Mouse (Mus musculus) frontal cortex, postnatal 14 days (tissue): ENCODE data around the gene Ssmem1.

Source experiments
- DNase-seq, 2 experiments: peaks; one replicate each; pipeline ENCODE4 v3.0.0; 2022; ENCODE audit warnings: low spot score in 2 of 2

Ssmem1 gene

DNA sequence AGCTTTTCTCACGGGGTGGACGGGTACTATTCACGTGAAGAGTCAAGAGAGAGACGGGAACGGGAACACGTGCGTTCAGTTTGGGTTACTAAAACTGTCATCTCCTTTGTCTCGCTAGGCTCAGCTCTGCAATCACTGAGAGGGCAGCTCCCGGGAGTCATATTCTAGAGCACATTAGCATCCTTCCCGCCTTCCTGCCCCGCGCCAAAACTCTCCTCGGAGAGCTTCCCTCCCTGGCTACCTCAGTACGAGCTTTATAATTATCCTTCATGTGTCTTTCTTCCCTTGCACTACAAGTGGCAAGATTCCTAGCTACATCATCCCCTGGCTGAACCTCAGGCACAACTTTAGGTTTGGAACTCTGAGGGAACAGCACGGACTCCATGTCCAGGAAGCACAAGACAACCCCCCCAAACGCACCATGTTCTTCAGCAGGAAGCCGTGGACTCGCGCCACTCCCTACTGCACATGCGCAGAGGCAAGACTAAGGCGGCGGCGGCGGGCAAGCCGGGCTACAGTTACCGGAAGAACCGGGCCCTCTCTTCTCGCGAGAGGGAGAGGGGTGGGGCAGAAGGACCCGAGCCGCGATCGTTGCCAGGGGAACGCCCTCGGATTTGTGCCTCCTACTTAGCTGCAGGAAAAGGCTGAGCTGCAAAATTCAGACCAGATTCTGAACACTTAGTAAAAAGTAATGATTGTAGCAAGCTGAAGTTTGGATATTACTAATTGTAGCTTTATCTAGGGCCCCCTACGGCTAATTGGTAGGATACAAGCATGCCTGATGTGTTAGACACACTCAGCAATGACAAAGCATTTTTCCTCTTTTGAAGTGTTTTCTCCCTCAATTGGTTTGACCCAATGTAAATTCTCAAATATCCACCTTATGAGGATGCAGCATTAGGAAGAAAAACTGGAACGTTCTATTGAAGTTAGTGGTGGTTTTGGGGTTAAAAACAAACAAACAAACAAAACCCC lies at the start of gene Ssmem1, which contains the start of gene Tmem209:
Gene Ssmem1 (plus strand): TSS at position 585 of the 975 bp plus-strand sequence.
Gene Tmem209 (minus strand): TSS at position 519 of the 975 bp plus-strand sequence.
- DNase-seq: peak; percentile 97 to 98

DNA sequence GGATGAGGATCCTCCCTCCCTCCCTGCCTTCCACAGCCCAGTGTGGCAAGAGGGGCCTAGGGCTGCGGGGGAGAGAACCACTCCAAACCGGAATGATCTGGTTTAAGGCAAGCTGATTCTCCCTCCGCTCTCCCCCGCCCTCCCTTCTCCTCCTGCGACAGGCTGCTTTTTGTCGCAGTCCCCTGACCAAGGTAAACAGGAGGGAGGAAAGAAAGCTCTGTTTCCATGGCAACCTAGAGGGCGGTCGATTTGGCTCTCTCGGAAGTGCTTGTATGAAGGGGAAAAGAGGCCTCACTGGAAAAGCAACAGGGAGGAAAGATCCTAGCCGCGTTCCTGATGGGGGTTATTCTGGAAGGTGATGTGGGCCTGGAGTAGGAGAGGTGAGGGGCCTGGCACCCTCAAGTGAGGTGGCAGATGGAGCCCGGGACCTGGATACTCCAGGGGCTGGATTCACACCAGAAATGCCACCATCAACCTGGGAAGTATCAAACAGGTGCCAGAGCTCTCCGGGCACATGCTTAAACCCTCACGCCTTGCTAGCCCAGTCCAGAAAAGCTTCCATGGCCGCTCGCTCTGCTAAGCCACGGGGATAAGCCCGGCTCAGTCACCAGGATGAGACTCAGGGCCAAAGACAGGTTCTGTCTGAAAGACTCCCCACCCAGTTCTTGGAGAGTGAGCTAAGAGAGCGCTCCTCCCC lies 48.8 kb upstream of the Ssmem1 start:
- DNase-seq: peak; percentile 77 to 88

DNA sequence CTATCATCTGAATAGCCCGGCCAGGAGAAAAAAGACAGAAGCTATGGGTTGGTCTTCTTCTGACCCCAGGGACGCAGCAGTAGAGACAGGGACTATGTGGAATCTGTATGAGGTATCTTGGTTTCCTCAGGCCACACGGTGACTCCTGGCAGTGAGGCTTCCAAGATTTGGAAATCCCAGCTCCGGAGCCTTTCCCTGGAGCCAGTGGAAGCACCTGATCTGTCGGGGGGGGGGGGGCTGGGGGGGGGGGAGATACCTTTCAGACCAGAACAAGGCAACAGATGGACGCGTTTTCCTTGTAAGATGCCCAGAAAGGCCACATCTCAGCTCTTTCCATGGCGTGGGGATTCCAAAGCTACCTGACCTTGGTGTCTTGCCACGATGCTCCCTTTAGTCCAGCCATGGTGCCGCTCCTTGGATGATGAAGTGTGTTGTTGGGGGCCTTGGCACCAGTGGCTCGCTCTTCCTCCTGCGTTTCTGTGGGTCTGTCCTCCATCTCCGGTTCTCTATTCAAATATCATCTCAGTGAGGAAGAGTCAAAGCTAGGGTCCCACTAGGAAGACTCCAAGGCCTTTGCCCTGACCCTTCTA lies 47.8 kb upstream of the Ssmem1 start:
- no peak for DNase-seq

DNA sequence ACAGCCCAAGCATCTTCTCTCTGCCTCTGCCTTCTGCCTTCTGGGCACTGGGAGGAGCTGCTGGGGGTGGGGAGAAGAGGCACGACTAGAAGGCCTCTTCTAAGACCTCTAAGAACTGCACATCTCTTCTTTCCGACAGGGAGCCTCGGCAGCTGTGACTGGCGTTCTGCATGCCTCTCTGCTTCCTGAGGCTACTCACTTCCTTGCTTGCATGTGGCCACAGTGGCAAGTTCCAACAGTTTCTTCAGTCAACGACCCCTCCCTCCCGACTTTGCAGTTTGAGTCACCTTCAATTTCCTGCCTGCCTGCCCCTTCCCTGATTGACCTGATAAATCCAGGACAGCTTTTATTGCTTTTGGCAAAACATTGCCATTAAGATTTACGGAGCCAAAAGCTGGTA lies 46.8 kb upstream of the Ssmem1 start:
- no peak for DNase-seq

DNA sequence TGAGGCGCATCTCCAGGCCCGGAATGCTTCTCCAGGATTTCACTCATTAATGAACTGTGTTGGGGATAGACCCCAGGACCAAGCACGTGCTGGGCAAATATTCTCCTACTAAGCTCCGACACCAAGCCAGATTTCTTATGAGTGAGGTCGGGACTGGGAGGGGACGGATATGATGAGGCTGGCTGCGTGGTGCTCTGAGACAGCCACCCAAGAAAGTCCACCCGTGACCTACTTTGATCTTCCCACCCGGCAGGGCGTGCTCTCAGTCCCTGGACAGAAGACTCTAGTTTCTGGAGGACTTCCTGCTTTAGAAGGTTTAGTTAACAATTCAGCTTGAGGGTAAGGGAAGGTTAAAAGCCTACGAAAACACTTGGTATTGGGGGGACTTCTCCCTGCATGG lies 44.1 kb upstream of the Ssmem1 start:
- DNase-seq: no peak

DNA sequence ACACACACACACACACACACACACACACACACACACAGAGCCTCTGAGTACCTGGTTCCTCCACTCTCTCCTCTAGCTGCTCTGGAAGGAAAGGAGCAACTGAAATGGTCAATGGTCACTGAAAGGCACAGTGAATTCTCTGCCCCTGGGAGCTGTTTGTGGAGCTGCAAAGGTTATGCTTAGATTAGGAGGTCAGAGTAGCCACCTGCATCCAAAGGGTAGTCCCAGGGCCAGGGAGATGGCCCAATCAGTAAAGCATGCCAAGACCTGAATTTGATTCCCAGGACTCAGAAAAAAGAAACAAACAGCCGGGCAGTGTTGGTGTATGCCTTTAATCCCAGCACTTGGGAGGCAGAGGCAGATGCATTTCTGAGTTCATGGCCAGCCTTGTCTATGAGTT lies 41.6 kb upstream of the Ssmem1 start:
- DNase-seq: no peak

DNA sequence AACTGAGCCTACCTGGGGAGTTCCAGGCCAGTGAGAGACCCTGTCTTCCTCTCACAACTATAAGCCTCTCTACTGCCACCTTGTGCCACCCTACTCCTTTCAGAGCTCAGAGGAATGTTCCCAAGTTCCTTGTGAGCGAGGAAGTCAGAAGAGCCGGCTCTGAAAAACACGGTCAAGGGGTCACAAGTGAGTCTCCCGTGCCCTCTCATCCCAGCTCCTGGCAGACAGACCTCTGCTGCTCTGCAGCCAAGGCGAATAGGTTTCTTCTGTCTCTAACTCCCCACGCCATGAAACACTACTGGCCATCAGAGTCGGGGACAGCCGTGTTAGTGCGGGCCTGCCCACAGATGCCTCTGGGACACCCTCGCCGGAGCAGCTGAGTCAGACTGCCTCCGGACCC lies 41.0 kb upstream of the Ssmem1 start:
- DNase-seq: no peak

DNA sequence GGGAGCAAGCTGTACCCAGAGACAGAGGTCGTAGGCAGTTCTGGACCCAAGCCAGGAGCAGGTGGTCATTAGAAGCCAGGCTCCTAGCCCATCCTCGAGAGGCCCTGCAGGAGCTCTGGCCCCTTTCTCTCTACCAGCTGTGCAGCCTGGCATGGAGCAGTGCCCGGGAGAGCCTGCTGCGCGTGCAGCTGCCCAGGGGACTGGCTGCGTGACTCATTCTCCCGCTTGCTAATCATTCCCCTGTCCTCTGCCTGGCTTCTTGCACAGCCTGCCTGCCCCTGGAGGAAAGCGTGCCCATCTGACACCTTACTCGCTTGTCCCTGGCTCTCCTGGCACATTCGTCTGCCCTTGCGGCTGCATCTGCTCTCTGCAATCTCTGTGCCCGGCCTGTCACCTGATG lies 40.3 kb upstream of the Ssmem1 start:
- DNase-seq: peak in 1 of 2 experiments; percentile 15

DNA sequence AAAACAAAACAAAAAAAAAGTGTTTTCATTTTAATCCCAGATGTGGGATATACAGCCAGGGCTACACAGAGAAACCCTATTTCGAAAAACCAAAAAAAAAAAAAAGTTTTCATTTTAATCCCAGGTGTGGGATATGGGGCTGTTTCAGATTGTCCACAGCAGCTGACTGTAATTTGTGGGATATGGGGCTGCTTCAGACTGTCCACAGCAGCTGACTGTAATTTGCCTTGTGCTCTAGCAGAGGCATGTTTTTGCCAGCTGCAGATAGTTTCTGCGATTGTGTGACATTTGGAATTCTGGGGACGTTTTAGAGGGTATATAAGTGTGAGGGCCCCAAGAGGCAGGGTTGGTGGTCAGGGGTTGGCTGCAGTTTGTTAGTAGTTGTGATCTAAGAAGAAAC lies 37.9 kb upstream of the Ssmem1 start:
- no peak for DNase-seq

DNA sequence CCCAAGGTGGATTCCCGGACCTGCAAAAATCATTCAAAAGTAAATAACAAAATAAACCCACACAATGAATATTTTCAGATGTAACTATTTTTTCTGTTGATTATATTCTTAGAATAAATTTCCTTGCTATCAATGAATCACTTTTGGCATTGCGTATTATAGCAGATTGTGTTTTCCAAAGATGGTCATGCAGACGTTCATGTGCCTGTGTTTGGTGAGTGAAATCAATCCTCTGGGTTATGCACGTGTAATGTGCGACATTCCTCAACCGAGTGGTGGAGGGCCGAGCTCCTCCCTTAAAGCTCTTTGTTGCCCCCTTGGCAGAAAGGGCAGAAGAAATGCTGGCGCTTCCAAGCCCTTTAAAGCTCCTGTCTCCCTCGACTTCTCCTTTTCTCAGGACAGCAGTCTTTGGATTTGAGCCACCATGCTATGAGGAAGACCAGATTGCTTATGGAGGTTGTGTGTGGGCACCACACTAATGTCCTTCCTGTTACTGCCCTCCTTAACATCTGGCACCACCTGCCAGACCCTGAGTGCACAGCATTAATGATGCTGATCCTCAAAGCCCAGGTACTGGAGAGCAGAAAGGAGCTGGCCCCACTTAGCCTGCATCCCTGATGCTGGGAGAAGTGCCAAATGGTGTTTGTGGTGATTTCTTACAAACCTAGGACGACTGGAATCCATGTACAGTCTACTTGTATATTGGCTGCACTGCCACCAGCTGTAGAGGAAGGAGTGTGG lies 33.5 kb upstream of the Ssmem1 start:
- DNase-seq: no peak

DNA sequence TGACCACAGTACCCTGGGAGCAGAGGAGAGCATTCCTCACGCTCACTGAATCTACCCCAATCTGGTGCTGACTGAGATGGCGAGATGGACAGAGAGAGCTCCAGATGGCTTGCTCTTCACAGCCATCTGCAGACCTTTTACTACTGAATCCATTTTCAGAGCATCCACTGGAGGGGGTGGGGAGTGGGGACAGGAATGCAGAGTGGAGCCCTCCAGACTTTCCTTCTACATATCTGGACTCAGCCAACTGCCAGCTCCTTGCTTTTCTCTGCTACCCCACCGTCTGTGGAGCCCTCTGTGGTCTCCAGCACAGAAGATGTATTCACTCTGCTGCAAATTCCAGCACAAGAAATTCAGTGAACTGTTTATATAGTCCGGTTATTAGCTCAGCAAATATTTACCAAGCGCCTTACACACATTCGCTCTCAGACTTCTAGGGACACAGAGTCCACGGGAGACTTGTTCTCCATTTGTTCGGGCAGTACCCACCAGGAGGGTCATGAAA lies 32.4 kb upstream of the Ssmem1 start:
- DNase-seq: no peak

DNA sequence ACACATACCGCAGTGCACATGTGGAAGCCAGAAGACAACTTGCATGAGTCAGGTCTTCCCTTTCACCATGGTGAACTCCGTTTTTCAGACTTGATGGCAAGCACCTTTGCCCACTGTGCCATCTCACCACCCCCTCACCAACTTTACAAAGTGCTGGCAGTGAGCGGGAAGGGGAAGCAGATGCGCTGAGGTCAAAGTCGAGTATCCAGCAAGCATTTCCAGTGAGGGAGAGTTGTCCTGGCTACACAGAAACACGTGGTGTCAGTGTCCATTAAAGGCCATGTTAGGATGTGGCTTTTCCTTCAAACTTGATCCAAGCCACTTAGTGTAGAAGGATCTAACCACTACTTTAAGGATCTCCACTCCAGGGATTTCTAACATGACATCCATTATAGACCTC lies 31.9 kb upstream of the Ssmem1 start:
- no peak for DNase-seq

DNA sequence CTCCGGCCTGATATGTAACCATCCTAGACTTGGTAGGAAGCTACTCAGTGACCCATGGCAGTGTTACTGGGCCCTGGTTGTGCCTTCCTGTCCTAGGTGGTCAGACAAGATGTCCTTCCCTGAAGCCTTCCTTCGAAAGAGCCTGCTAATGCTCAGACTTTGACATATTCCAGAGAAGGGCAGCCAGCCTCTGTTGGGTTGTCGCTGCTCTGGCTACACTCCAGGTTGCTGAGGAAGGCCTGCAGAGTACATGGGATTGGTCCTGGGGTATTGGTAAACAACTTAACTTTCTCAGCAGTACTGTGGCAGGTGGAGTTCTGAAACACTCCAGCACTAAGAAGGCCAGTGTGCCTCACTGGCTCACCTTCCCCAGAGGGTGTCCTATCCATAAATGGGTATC lies 30.2 kb upstream of the Ssmem1 start:
- DNase-seq: no peak

DNA sequence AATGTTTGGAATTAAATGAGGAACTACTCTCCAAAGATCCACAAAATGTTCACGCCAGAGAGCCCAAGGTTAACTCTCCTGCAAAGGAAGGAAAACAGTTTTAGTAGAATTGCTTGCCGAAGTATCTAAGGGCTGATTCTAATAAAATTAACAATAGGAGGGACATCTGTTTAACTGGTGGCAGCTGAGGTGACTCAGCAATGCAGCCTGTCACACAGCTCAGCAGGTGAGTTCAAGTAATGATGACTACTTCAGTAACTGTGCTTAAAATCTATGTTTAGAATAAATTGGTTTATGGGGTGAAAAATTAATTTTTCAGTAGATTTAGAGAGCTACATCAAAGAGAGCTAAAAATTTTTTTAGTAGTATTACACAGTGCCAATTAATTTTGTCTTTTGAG lies 26.7 kb upstream of the Ssmem1 start:
- no peak for DNase-seq

DNA sequence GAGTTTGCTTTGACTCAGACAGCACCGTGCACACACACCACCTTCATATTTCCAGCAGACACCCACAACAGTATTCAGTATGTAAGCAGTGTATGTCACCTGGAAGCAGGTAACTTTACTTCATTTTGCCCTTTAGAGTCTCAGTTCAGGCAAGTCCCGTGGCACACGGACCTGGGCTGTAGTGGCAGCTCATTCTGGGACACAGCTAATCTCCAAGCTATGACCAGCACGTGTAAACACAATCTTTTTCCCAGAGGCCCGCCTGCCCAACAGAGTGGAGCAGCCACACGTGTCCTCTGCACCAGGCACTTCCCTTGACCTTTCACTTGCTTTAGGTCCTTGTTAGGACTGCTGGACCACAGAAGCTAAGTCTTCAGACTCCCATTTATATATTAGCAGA lies 23.1 kb upstream of the Ssmem1 start:
- DNase-seq: no peak

DNA sequence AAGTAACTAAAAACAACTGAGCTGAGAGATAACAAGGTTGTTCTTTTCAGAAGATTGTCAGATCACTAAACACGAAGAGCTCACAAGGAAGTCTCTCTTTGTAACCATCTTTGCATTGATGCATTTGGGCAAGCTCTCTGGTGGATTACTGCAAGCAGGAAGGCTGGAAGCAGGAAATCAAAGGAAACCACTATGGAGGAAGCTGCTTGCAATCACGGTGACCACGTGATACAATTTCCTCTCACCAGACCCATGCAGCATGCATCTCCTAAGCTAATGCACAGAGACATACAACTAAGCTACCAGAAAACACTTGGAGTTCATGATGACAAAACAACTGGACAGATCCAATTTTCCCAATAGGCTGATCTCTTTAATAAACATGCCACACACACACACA lies 10.6 kb upstream of the Ssmem1 start:
- DNase-seq: no peak

DNA sequence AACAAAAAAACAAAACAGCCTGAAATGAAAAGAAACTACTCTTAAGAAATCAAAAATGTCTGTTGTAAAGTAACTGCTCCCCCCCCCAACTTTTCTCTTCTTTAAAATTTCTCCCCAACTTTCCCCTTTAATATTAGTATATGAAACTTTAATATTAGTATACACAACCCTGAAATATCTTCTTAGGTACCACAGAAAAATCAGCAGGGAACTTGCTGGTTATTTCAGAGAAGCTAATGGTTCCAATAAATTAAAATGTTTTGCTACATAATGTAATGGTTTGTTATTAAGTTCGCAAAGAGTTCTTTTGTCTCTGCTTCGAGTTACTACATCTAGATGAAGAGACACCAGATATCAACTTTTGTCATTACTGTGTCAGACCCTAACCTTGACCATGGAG lies 825 bp upstream of the Ssmem1 start:
- DNase-seq: no peak

DNA sequence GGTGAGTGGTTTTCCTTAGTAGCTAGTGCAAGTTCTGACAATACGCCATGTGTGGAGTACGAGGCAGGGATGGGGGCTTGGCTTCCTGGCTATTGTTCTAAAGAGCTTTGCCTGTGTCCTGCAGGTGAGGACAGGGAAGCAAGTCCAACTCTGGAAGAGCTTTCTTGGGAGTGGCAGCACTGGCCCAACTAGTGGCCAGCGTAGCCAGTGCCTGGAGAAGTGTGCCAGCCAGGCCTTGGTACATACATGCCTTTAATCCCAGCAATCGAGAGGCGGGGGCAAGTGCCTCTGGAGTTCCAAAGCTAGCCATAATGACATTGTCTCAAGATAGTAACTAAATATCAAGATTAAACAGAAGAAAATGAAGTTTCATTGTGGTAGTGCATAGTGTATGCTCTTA lies 642 bp downstream of the Ssmem1 start:
- DNase-seq: no peak

DNA sequence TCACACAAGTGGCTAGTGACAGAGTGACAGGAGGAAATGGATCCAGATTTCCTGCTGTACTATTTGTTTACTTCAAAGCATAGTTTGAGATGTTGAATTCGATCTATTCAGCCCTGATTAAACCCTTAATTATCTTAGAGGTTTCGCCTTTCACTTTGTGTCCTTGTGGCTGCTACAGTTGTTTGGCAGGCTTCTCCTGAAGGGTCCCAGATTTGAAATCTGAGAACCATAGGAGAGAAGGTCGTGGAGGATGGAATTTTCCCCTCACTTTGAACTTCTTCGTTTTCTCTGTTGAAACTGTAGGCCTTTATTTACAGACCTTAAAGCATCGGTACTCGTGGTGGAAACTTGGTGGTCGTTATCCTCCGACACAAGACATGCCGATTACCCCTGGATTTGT lies 4.6 kb downstream of the Ssmem1 start:
- DNase-seq: no peak

DNA sequence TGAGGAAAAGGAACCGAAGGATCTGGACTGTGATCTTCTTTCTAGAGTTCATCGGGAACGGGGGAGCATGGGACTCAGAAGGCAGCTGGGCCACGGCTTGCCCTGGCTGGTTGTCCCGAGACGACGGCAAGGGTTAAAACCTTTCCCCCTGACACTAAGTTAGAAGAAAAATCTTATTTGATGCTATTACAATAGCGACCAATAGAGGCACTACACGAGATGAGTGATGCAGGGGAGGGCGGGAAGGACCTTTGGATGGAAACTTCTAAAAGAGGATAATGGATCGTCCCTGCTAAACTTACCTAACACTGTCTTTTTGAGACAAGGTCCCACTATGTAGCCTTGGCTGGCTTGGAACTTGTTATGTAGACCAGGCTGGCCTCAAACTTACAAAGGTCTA lies 10.8 kb downstream of the Ssmem1 start:
- no peak for DNase-seq

DNA sequence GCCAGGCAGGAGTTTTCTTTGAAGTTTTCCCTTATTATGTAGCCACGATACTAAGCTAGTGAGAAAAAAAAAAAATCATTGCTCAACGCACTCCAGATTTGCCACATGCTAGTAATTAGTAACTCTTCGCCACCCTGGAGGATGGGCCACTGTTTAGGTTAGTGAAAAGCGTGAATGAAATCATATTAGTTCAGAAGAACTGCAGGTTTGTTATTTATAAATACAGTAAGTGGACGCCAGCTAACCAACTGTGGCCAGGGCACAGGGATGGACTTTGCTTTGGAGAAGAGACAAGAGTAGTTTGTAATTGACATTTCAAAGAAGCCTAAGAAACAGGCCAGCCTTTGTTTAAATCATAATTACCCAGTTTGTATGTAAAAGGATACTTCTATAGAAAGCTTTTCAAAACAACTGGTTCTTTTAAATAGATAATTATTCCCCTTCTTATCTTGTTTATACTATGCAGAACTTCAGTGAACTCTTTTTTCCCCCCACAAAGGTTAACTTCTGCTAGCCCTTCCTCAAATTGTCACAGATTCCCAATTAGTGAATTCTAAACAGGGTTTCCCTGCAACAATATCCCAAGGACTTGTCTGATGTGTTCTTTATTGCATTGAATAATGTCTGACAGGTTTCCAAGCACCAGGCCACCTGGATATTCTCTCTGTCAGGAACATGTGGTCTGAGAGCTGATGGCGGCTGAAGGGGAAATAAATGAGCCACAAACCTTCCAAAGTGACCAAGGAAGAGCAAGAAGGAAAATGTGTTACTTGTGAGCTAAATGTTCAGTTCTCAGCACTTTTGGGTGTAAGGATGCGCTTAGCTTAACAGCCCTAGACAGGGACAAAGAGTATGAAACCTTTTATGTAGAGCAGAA lies 16.0 kb downstream of the Ssmem1 start:
- no peak for DNase-seq
